Mouse (Mus musculus) kidney, postnatal 25 days (tissue): ENCODE results near the gene Arfrp1.
A peak's percentile ranks its signal among the peaks of the same experiment; 100 is the strongest.

Experiments used
- DNase-seq, 2 experiments: peaks; one replicate each; pipeline ENCODE4 v3.0.0; 2021; ENCODE audit warnings: mixed read lengths in 2 of 2

Arfrp1 gene

GRCm38 (mm10) chr2:181375787-181376186, 10.6 kb upstream of the Arfrp1 start:
- DNase-seq: no peak

DNA sequence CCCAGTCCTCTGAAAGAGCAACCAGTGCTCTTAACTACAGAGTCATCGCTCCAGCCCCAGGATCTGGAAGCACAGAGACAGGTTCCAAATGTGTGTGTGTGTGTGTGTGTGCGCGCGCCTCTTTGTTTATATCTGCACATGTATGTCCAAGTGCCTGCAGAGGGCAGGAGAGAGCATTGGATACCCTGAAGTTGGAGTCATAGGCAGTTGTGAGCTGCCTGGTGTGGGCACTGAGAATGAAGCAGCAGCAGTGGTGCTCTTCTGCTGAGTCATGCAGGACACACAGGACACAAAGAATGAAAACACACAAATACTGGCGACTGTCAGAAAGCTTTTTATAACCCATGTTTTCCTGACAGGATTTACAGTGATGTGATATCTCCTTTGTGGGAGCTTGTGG, 4.8 kb upstream of the Arfrp1 start:
- no peak for DNase-seq

GRCm38 (mm10) chr2:181365655-181366075, 461 bp upstream of the Arfrp1 start:
- DNase-seq: no peak

- DNase-seq: no peak
Observed at GRCm38 (mm10) chr2:181364487-181364859, 731 bp downstream of the Arfrp1 start.

DNA sequence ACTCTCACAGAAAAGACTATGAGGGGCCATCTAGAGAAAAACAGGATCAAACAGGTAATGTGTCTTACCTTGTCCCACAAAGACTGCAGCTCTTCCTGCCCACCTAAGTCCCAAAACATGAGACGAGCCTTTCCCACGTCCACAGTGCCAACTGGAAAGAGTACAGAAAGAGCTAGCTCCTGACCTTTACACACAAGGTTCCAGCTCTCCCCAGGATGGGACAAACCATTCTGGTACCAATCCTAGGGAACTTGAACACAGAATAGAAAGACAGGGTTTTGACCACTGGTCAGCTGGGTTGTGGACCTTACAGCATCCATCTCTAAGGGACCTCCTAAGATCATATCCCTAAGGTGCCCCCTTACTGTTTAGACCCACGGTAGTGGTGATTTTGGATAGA, 1.3 kb downstream of the Arfrp1 start:
- DNase-seq: no peak

DNA sequence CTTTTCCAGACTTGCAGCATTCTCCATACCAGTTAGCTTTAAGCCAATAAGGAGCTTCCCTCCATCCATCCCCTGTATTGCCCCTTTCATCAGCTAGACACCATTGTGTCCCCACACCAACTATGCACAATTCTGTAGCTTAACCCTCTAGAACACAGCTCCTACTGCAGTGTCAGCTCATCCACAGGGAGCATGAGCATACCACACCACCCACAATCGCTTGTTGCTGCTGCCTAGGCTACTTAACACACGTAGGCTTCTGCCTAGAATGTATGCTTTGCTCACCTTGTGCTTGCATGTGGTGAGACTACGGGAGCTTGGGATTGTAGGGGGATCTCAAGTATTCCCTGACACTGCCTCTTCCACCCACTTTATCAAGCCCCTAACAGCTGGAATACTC, 8.4 kb downstream of the Arfrp1 start:
- DNase-seq: no peak

- no peak for DNase-seq
Observed at GRCm38 (mm10) chr2:181342766-181343165, 22.4 kb downstream of the Arfrp1 start.

DNA sequence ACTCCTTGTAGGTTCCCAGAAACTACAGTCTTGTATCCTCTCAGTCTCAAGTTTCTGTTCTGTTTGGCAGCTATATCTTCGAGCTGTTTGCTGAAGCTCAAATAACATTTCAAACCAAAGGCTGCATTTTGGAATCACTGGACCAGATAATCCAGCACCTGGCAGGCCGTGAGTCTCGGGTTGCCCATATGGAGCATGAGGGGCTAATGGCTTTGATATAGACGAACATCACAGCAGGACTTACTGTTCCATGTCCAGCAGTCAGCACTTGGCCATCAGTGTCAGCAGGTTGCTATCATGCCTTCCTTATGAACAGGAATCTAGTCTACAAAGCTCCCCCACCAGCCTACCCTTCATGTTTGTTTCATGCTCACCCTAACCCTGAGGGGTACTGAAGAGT, 24.8 kb downstream of the Arfrp1 start:
- DNase-seq: no peak

DNA sequence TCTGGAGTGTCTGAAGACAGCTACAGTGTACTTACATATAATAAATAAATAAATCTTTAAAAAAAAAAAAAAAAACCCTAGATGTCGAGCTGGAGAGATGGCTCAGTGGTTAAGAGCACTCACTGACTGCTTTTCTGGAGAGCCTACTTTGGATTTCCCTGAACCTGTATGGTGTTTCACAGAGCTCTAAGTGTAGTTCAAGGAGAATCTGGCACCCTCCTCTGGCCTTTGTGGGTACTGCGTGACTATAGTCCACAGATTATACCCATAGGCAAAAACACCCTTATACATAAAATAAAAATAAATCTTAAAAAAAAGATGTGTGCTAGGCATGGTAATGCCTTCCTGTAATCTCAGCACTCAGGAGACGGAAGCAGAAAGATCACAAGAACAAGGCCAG, 31.2 kb downstream of the Arfrp1 start:
- DNase-seq: peak; percentile 68 to 90

- no peak for DNase-seq
Observed at GRCm38 (mm10) chr2:181332542-181332941, 32.7 kb downstream of the Arfrp1 start.

- no peak for DNase-seq
Observed at GRCm38 (mm10) chr2:181326098-181326497, 39.1 kb downstream of the Arfrp1 start.

GRCm38 (mm10) chr2:181322136-181322535, 43.1 kb downstream of the Arfrp1 start:
- no peak for DNase-seq

DNA sequence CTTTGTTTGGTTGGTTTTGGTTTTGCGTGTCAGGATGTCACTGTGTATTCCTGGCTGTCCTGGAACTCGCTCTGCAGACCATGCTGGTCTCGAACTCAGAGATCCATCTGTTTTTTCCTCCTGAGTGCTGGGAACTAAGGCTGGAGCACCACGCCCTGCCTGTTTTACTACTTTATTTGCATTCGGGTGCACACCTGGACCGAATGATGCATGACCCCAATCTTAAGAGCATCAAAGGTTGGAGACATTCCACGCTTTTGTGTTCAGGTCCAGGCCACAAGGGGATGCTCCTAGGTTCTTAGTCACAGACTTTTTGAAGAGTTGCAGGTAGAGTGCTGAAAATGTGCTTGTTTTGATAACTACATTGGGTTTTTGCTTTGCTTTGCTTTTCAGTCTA, 45.1 kb downstream of the Arfrp1 start:
- DNase-seq: no peak

GRCm38 (mm10) chr2:181319248-181320102, 45.7 kb downstream of the Arfrp1 start, which contains the start of gene Rtel1:
Gene Rtel1 (plus strand): TSS chr2:181319739.
- DNase-seq: peak; percentile 87 to 89

DNA sequence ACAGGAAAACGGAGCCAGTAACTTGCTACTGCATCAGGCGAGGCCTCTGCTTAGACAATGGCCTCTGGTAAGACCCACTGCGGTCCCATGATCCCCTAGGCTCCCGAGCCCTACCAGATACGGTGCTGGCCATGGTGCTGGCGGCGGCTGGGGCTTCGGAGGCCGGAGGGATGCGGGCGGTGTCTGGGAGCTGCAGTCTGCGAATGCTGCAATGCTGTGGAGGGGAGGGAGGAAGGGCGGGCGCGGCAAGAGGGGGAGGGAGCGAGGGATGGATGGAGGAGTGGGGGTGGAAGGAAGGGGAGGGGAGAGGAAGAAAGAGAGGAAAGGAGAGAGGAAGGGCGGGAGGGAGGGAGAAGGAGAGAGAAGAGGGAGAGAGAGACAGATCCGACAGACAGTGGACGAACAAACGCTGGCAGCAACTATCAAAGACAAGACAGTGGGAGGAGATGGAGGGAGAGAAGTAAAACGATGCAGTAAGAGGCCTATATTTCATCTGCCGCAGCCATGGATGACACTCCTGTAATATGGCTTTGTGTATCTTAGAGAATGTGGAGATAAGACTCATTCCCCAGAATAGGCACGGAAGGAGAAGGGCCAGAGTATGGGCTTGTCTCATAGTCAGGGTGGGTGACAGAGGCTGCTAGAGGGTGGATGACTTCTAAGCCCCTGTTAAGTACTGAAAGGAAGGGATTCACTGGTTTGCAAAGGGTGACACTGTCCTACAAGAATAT, 51.0 kb downstream of the Arfrp1 start, which contains the start of gene Stmn3:
Stmn3 (minus strand) TSS at position 421 of the 731 bp plus-strand sequence.
- peak; percentile 51 to 69 for DNase-seq

DNA sequence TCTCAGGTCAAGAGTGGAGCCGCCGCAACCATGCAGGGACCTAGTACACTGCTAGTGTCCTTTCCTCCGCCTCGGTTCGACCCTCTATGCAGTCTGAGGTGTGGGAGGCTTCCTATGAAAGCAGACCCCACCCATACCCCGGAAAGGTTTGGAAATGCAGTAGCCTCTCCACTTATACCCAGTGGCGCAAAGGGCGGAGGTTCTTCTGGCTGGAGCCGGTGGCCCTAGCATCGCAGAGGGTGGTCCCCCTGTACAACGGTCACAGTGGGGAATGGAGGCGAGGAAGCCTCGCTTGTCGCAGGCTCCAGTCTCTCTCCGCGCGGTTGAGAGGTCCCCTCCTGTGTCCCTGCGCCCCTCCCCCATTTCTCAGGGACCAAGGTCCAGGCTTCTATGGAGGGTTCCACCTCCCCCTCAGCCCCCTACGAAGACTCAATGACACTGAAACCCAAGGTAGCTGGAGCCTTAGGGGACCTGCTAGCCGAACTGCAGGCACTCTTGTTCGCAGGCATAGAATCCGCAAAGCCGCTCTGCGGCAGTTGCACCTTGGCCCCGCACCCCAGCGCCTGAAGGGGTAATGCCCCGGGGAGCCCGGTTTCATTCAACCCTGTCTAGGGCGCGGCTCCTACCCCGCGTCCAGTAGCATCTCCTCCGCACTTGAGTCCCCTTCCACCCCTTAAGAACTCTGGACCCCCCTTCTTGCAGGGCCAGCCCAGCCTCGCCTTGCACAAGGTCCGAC, 51.7 kb downstream of the Arfrp1 start:
- no peak for DNase-seq

- DNase-seq: no peak
Observed at GRCm38 (mm10) chr2:181313006-181313343, 52.2 kb downstream of the Arfrp1 start.

DNA sequence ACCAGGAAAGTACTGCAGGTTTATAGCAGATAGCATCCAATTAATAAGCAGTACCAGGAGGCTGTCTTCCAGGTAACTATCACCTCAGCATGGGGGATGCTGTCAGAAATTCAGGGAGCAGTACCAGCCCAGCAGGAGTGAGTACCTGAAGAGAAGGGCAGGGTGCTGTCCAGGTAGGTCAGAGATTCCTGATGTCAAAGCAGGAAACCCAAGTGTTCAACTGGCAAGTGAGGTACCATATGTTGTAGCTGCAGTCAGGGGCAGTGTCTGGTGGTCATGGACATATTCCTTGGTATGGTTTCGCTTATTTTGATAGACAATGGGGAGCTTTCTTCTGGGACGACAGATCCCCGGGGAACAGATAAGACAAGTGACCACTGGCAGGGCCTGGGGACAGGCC, 52.8 kb downstream of the Arfrp1 start:
- no peak for DNase-seq
